Mouse (Mus musculus): Measurements from ENCODE around the gene Ubash3a. TPM values are rescaled to one million over a fixed set of nuclear protein-coding genes. Genes with fewer than 3 reads are reported as not detected.

Ubash3a gene
- polyA plus RNA-seq (2012; rRNA removed; ENCODE audit: low replicate concordance): 9.8 and 18.8 TPM in 2 replicates

GRCm38 (mm10) chr17:31207771-31208334 lies at the start of gene Ubash3a:
TSS of gene Ubash3a (plus strand) at chr17:31207873.

GRCm38 (mm10) chr17:31165127-31165526 lies 42.5 kb upstream of the Ubash3a start, which contains the start of gene Tff1:
TSS of gene Tff1 (minus strand) at chr17:31165277.

GRCm38 (mm10) chr17:31198877-31199276 lies 8.8 kb upstream of the Ubash3a start, which contains the start of gene Tmprss3:
TSS of gene Tmprss3 (minus strand) at chr17:31198977.

GRCm38 (mm10) chr17:31276922-31277918 lies 69.5 kb downstream of the Ubash3a start, which contains the start of gene Rsph1:
TSS of gene Rsph1 (minus strand) at chr17:31277383.

GRCm38 (mm10) chr17:31286492-31286891 lies 78.8 kb downstream of the Ubash3a start, which contains the start of gene Slc37a1:
TSS of gene Slc37a1 (plus strand) at chr17:31286792.

Other genes starting within 250 kb of the Ubash3a start
- 21.3 and 31.8 TPM in 2 replicates for gene Abcg1, start 150.2 kb upstream of the Ubash3a start, polyA plus RNA-seq (2012; rRNA removed; ENCODE audit: low replicate concordance)
- gene Tff3, start 78.2 kb upstream of the Ubash3a start, polyA plus RNA-seq (2012; rRNA removed; ENCODE audit: low replicate concordance): not detected in 2 replicates
- gene Tff2, start 63.6 kb upstream of the Ubash3a start, polyA plus RNA-seq (2012; rRNA removed; ENCODE audit: low replicate concordance): not detected in 2 replicates
- gene Tff1, start 42.6 kb upstream of the Ubash3a start, polyA plus RNA-seq (2012; rRNA removed; ENCODE audit: low replicate concordance): 0.19 TPM in 1 of 2 replicates, not detected in the other
- 0.09 and 0.13 TPM in 2 replicates for gene Tmprss3, start 8.9 kb upstream of the Ubash3a start, polyA plus RNA-seq (2012; rRNA removed; ENCODE audit: low replicate concordance)
- 0.34 TPM in 1 of 2 replicates, not detected in the other for gene Rsph1, start 69.5 kb downstream of the Ubash3a start, polyA plus RNA-seq (2012; rRNA removed; ENCODE audit: low replicate concordance)
- 22.5 and 28.7 TPM in 2 replicates for gene Slc37a1, start 78.9 kb downstream of the Ubash3a start, polyA plus RNA-seq (2012; rRNA removed; ENCODE audit: low replicate concordance)
- gene Pde9a, start 178.3 kb downstream of the Ubash3a start, polyA plus RNA-seq (2012; rRNA removed; ENCODE audit: low replicate concordance): 18.1 and 26.8 TPM in 2 replicates

Data from mammary gland, adult 2 months (tissue).